Mouse (Mus musculus): ENCODE measurements around the gene Prm3.

Prm3 gene

DNA sequence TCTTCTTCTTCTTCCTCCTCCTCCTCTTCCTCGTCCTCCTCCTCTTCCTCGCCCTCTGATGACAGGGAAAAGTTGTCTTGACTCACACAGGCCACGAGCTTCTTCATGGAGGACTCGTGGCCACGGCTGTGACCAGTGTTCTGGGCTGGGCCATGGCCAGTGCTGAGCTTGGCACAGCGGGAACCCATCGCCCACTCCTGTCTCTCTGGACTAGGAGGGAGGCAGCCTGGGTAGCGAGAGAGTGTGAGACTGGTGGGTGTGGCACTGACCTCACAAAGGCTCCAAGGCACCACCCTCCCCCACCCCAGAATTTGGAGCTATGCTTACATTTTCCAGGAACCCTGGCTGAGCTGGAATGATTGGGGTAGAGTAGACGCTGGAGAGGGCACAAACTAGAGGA lies at the start of gene Prm3:
TSS of gene Prm3 (minus strand) at position 213 of the 400 bp plus-strand sequence.
- H3K36me3 ChIP-seq (ENCODE audit: control insufficient read depth, insufficient read depth, low read length, poor library complexity, severe bottlenecking), result no peaks in the 10 kb centered on the region
- H3K27me3 ChIP-seq (ENCODE audit: control insufficient read depth, insufficient read depth, low read length, poor library complexity, severe bottlenecking), result no peaks in the 10 kb centered on the region
- DNase-seq (ENCODE audit: low read depth, low spot score), result no peak

DNA sequence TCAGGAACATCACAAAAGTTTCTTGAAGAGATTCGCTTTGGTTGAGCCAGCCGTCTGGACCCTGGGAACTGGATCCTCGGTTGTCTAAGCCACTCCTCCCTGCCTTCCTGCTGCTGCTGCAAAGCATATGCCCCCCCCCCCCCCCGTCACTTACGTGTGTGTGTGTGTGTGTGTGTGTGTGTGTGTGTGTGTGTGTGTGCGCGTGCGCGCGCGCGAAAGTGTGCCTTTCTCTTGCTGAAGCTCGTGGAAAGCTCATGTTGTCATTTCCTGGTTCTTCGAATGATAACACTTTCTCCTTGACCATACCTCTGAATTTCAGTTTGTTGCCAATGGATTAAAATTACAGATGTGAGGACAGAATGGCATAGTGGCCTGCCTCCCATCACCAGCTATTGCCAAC lies 49.3 kb upstream of the Prm3 start:
- no peaks in the 10 kb centered on the region for H3K36me3 ChIP-seq (ENCODE audit: control insufficient read depth, insufficient read depth, low read length, poor library complexity, severe bottlenecking)
- no peak for DNase-seq (ENCODE audit: low read depth, low spot score)
- H3K27me3 ChIP-seq (ENCODE audit: control insufficient read depth, insufficient read depth, low read length, poor library complexity, severe bottlenecking), result no peaks in the 10 kb centered on the region

DNA sequence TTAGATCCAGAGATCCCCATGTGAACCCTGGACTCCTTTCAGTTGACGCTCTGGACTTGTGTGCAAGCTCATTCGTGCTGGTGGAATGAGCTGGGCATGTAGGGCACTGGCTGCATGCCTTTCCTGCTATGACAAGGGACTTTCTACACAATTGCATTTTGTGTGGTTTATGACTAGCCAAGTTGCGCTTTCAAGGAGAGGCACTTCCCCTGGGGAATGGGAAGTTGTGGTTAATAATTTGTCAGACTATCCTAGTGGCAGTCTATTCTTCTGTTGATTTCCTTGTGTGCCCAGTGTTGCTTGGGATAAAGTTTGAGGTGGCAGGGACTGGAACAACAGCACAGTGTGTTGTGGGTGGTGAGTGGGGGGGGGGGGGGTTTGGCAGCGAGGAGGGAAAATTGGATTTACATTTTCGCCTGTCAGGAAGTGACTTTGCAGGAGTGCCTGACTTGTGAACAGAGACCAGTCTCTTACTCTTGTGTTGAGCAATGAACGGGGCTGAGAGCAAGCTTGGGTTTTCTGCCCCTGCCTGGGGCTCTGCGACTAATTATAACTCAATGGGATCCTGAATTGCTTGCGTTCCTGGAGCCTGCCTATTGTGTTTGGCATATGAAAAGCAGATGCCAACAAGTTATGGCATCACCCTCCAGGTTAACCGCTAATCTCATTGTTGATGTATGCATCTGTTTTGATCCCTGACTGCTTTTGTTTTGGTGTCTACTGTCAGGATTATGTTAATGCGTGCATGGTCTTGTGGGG lies 48.0 kb upstream of the Prm3 start:
- no peaks in the 10 kb centered on the region for H3K27me3 ChIP-seq (ENCODE audit: control insufficient read depth, insufficient read depth, low read length, poor library complexity, severe bottlenecking)
- no peaks in the 10 kb centered on the region for H3K36me3 ChIP-seq (ENCODE audit: control insufficient read depth, insufficient read depth, low read length, poor library complexity, severe bottlenecking)
- DNase-seq (ENCODE audit: low read depth, low spot score), result no peak

DNA sequence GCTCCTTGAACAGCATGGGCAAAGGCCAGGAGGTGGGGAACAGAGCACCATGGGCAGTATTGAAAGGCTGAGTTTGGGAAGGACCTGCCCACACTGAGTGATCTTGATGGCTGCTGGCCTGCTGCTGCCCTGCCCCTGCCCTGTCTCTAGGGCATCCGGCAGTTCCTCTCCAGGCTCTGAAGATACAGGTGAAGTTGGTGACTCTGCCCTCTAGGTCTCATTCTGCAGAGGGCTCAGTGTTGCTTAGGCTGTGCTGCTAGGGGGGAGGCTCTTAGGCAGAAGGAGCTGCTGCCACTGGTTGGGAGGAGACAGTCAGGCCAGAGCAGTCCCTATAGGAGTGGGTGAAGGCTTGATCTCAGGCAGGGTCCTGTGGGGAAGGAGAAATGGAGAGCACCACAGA lies 47.2 kb upstream of the Prm3 start:
- Histone ChIP-seq H3K36me3 (ENCODE audit: control insufficient read depth, insufficient read depth, low read length, poor library complexity, severe bottlenecking) (no peaks in the 10 kb centered on the region), H3K27me3 (ENCODE audit: control insufficient read depth, insufficient read depth, low read length, poor library complexity, severe bottlenecking) (no peaks in the 10 kb centered on the region)
- DNase-seq (ENCODE audit: low read depth, low spot score), result no peak

DNA sequence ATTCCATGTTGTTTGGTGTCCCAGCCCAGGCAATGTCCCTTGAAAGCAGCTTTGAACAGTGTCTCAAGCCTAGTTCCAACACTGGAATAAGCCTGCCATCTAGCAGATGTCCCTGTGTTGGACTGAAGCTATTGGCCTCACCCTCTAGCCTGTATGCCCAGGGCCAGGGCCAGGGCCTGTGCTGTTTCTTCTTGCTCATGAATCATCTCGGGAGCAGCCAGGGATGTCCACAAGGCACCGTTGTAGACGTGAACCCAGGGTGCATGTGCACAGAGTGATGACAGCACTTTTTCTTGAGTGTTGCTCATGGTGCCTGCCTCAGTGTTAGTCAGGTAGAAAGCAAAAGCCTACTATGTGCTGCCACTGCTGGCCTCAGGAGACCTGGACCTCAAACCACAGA lies 46.5 kb upstream of the Prm3 start:
- Histone ChIP-seq H3K27me3 (ENCODE audit: control insufficient read depth, insufficient read depth, low read length, poor library complexity, severe bottlenecking) (no peaks in the 10 kb centered on the region), H3K36me3 (ENCODE audit: control insufficient read depth, insufficient read depth, low read length, poor library complexity, severe bottlenecking) (no peaks in the 10 kb centered on the region)
- DNase-seq (ENCODE audit: low read depth, low spot score), result no peak

DNA sequence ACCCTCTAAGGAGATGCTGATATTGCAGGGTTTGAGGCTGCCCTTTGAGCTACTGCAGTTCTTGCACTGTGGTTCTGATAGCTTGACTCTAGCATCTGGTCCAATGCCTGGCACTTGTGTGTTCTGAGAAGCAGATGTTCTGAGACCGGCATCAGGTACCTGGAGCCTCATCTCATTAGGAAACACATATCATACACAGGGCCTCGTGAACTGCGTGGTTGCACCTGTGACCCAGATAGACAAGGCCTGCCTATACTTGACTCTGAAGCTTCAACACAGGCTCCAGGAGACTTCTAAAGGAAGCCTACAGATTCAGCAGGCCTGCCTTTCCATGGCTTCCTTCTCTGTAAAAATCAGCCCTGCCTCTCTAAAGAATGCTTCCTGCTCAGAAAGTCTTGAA lies 45.7 kb upstream of the Prm3 start:
- no peaks in the 10 kb centered on the region for H3K27me3 ChIP-seq (ENCODE audit: control insufficient read depth, insufficient read depth, low read length, poor library complexity, severe bottlenecking)
- DNase-seq (ENCODE audit: low read depth, low spot score), result no peak
- H3K36me3 ChIP-seq (ENCODE audit: control insufficient read depth, insufficient read depth, low read length, poor library complexity, severe bottlenecking), result no peaks in the 10 kb centered on the region

DNA sequence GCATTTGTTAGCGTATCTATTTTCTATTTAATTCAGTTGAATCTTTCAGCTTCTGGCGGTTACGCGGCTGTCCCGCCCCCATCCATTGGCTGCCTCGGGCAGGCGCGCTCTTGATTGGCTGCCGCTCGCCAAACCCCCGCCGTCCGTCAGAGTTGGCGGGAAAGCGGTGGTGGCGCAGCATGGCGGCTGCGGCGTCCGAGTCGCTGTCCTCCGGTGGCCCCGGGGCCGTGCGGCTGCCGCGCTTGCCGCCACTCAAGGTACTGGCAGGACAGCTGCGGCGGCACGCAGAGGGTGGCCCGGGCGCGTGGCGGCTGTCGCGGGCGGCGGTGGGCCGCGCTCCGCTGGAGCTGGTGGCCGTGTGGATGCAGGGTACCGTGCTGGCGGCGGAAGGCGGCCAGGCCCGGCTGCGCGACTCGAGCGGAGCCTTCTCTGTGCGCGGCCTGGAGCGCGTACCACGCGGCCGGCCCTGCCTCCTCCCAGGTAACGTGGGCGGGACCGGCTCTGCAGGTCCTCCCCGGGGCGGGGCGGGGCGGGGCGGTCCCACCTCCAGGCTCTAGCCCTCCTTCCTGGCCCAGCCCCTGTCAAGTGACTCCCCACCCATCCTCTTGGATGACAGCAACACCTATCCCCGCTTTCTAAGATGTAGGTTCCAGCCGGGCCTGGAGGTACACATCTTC lies 44.3 kb upstream of the Prm3 start, which contains the start of gene Rmi2:
TSS of gene Rmi2 (plus strand) at position 149 of the 677 bp plus-strand sequence.
- no peaks in the 10 kb centered on the region for H3K27me3 ChIP-seq (ENCODE audit: control insufficient read depth, insufficient read depth, low read length, poor library complexity, severe bottlenecking)
- DNase-seq (ENCODE audit: low read depth, low spot score), result peak; percentile 85
- no peaks in the 10 kb centered on the region for H3K36me3 ChIP-seq (ENCODE audit: control insufficient read depth, insufficient read depth, low read length, poor library complexity, severe bottlenecking)

DNA sequence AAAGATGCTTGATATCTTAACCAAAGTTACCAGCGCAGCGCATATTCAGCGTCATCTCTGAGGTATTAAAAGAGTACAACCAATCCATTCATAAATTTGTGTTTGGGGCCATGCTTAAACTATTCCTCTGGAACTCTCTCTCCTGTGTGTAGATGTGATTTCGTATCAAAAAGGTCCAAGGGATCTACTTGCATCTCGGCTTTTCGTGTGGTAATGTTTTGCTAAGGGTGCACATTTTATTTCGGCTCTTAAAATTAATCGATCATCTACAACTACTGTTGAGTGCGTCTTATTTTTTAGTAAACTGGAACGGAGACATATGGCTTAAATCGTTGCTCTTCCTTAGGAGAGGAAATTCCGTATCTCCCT lies 43.8 kb upstream of the Prm3 start:
- H3K27me3 ChIP-seq (ENCODE audit: control insufficient read depth, insufficient read depth, low read length, poor library complexity, severe bottlenecking), result no peaks in the 10 kb centered on the region
- H3K36me3 ChIP-seq (ENCODE audit: control insufficient read depth, insufficient read depth, low read length, poor library complexity, severe bottlenecking), result no peaks in the 10 kb centered on the region
- no peak for DNase-seq (ENCODE audit: low read depth, low spot score)

DNA sequence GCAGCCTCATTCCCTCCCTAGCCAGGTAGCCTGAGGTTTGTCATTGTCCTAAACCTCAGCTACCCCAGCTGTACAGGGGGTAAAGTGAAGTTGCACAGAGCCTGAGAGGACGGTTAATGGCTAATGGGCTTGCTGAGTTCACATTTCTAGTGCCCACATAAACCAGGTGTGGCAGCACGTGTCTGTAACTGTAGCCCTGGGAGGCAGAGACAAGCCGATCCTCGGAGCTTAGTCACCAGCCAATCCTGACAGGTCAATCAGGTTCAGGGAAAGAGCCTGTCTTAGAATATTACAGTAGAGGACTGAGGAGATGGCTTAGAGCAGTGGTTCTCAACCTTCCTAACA lies 37.7 kb upstream of the Prm3 start:
- DNase-seq (ENCODE audit: low read depth, low spot score), result no peak
- Histone ChIP-seq H3K27me3 (ENCODE audit: control insufficient read depth, insufficient read depth, low read length, poor library complexity, severe bottlenecking) (no peaks in the 10 kb centered on the region), H3K36me3 (ENCODE audit: control insufficient read depth, insufficient read depth, low read length, poor library complexity, severe bottlenecking) (no peaks in the 10 kb centered on the region)

DNA sequence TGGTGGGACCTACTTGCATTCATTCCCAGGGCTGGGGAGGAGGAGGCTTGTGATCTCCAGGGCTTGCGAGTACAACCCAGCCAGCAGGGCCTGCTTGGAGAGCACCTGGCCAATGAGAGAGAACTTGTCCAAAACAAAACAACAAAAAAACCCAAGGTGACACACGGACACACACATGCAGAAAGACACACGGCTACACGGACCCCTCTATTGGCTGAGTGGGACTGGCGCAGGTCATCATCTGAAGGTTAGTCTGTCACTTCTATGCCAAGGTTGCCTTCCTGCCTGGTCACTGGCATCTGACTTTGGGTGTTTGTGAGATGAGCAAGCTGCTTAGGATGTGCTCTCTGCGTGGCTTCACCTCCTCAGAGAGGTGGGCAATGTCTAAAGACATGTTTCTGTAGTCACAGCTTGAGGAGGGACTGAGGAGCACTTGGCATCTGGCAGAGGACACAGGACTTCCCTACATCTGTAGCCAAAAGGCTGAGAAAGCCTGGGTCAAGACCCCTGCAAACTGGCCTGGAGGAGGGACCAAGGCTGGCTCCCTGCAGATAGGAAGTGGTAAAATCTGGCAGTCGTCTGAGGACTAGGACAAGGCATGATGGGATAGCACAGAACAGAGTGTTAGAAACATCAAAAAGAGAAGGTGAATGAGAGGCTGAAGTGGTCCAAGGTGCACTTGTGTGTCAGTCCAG lies 37.2 kb upstream of the Prm3 start:
- DNase-seq (ENCODE audit: low read depth, low spot score), result no peak
- H3K36me3 ChIP-seq (ENCODE audit: control insufficient read depth, insufficient read depth, low read length, poor library complexity, severe bottlenecking), result no peaks in the 10 kb centered on the region
- no peaks in the 10 kb centered on the region for H3K27me3 ChIP-seq (ENCODE audit: control insufficient read depth, insufficient read depth, low read length, poor library complexity, severe bottlenecking)

DNA sequence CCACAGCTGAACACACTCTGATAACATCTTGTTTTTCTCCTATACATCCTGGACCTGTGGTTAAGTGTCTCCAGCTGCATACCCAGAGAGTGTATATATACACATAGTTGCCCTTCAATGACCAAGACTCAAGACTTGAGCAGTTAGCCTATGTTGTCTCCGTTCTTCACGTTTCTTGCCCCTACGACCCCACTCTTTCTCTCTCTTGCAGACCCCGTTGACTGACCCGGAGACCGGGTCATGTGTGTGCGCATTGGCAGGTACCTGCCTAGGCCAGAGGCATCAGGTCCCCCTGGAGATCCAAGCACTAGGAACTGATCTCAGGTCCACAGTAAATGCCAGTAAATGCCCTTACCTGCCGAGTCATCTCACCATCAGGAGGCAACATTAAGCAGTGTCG lies 36.6 kb upstream of the Prm3 start:
- H3K27me3 ChIP-seq (ENCODE audit: control insufficient read depth, insufficient read depth, low read length, poor library complexity, severe bottlenecking), result no peaks in the 10 kb centered on the region
- no peaks in the 10 kb centered on the region for H3K36me3 ChIP-seq (ENCODE audit: control insufficient read depth, insufficient read depth, low read length, poor library complexity, severe bottlenecking)
- DNase-seq (ENCODE audit: low read depth, low spot score), result no peak

DNA sequence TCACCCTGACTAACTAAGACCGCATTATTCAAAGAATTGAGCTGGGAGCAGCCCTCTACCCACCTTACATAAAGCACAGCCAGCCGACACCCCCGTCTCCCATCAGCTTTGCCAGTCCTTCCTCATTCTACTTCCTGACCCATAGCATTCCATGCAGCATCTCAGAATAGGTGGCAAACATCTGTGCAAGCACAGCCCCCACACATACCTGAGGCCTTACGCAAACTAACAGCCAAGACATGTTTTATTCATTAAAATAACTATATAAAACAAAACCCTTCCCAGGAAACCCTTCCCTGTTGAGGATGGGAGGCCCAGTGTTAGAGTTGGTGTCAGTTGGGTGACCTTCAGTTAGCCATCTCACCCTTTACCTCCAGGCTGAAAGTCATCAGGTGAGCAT lies 35.1 kb upstream of the Prm3 start:
- no peak for DNase-seq (ENCODE audit: low read depth, low spot score)
- no peaks in the 10 kb centered on the region for H3K27me3 ChIP-seq (ENCODE audit: control insufficient read depth, insufficient read depth, low read length, poor library complexity, severe bottlenecking)
- no peaks in the 10 kb centered on the region for H3K36me3 ChIP-seq (ENCODE audit: control insufficient read depth, insufficient read depth, low read length, poor library complexity, severe bottlenecking)

DNA sequence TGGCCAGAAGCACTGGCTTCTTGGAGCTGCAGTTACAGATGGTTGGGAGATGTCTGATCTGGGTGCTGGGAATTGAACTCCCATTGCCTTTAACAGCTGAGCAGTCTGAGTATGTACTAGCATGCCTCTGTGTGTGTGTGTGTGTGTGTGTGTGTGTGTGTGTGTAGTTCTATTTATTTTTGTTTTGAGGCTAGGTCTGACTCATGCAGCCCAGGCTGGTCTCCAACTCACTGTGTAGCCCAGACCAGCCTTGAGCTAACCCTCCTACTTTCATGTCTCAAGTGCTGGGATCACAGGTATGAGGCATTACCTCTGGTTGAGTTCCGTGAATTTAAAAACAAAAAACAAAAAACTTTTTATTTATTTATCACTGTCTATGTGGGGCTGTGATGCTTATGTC lies 33.8 kb upstream of the Prm3 start:
- H3K27me3 ChIP-seq (ENCODE audit: control insufficient read depth, insufficient read depth, low read length, poor library complexity, severe bottlenecking), result no peaks in the 10 kb centered on the region
- no peaks in the 10 kb centered on the region for H3K36me3 ChIP-seq (ENCODE audit: control insufficient read depth, insufficient read depth, low read length, poor library complexity, severe bottlenecking)
- no peak for DNase-seq (ENCODE audit: low read depth, low spot score)

DNA sequence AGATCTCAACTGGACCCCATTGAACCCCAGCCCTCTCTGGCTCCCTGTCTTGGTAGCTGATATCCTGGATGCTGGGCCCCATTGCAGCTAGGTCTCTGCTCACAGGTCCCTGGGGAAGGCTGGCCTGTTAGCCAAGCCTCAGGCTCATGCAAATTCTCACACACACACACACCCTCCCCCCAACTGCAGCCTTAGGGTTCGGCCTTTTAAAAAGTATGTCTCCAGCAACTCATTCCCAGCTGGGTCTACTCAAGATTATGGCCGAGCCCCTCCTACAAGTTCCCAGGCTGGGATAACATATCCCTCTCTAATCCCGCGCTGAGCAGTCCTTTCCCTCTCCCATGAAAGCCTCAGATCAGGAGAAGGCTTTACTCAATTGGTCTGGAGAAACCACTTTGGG lies 30.7 kb upstream of the Prm3 start:
- DNase-seq (ENCODE audit: low read depth, low spot score), result peak; percentile 41
- H3K27me3 ChIP-seq (ENCODE audit: control insufficient read depth, insufficient read depth, low read length, poor library complexity, severe bottlenecking), result no peaks in the 10 kb centered on the region
- H3K36me3 ChIP-seq (ENCODE audit: control insufficient read depth, insufficient read depth, low read length, poor library complexity, severe bottlenecking), result no peaks in the 10 kb centered on the region

DNA sequence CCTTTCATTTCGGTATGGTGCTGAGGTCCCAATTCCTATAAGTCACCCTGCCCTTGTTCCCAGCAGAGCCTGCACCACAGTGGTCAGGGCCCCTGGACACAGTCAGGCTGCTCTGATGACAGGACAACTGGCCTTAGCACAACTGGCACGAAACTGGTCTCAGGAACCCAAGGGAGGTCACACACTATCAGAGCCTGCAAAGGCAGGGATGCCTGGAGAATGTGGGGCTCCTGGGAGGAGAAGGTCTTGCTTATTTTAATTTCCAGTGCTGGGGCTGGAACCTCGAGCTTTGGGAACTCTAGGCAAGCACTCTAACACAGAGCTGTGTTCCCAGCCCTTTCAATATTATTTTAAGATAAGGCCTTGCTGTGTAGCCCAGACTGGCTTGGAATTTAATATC lies 29.3 kb upstream of the Prm3 start:
- DNase-seq (ENCODE audit: low read depth, low spot score), result no peak
- Histone ChIP-seq H3K27me3 (ENCODE audit: control insufficient read depth, insufficient read depth, low read length, poor library complexity, severe bottlenecking) (no peaks in the 10 kb centered on the region), H3K36me3 (ENCODE audit: control insufficient read depth, insufficient read depth, low read length, poor library complexity, severe bottlenecking) (no peaks in the 10 kb centered on the region)

Measured in splenic B cell, adult 2 months (primary cell).